Mouse (Mus musculus) frontal cortex, postnatal 10 days (tissue): ENCODE data around the gene 2900011O08Rik.

Source experiments
- DNase-seq, 2 experiments: peaks; one replicate each; pipeline ENCODE4 v3.0.0; 2022; ENCODE audit warnings: low spot score in 2 of 2, mixed read lengths in 1 of 2

2900011O08Rik gene

GRCm38 (mm10) chr16:14137976-14138561, 151.7 kb downstream of the 2900011O08Rik start:
- DNase-seq = no peak

GRCm38 (mm10) chr16:14139106-14139505, 152.7 kb downstream of the 2900011O08Rik start:
- DNase-seq = no peak

GRCm38 (mm10) chr16:14143298-14143697, 156.9 kb downstream of the 2900011O08Rik start:
- DNase-seq = no peak

GRCm38 (mm10) chr16:14147712-14148111, 161.3 kb downstream of the 2900011O08Rik start:
- DNase-seq = no peak
